Mouse (Mus musculus) forebrain, embryonic 11.5 days (tissue): ENCODE data around the gene Ctrb1. TPM values are rescaled to one million over a fixed set of nuclear protein-coding genes. Genes with fewer than 3 reads are reported as not detected.
"Not testable (repeated sequence)": the region's sequence is repeated elsewhere in the genome, so short reads cannot be mapped to it uniquely, and the experiment has no call there.

Experiments used
- ATAC-seq: fragments of 200-750 bp; cut with Nextera tagmentation; replicated peaks from 2 replicates; pipeline ENCODE4 v1.8.0; 2017; ENCODE audit warnings: moderate TSS enrichment; ENCODE audit not compliant: low FRiP score
- DNase-seq: peaks from one replicate; pipeline ENCODE4 v3.0.0-alpha.2; 2017; ENCODE audit warnings: low spot score
- H3K27ac ChIP-seq: fragments of 300-500 bp; sonication (generic); 2 replicates; pipeline ENCODE4 v1.5.1; 2014; ENCODE audit warnings: low read depth, low read length
- H3K27me3 ChIP-seq: fragments of 300-500 bp; sonication (generic); 2 replicates; pipeline ENCODE4 v1.6.1; 2014; ENCODE audit warnings: mild to moderate bottlenecking, low read length, mixed read lengths; ENCODE audit not compliant: control insufficient read depth, insufficient read depth
- H3K36me3 ChIP-seq: fragments of 300-500 bp; sonication (generic); 2 replicates; pipeline ENCODE4 v1.6.1; 2014; ENCODE audit warnings: mild to moderate bottlenecking, low read length, moderate library complexity, mixed read lengths; ENCODE audit not compliant: control insufficient read depth, insufficient read depth
- H3K4me1 ChIP-seq: fragments of 300-500 bp; sonication (generic); replicated peaks from 2 replicates; pipeline ENCODE4 v1.6.1; 2014; ENCODE audit warnings: low read length, mixed read lengths; ENCODE audit not compliant: control insufficient read depth, insufficient read depth
- H3K4me2 ChIP-seq: fragments of 300-500 bp; sonication (generic); 2 replicates; pipeline ENCODE4 v1.6.1; 2014; ENCODE audit warnings: low read depth, mild to moderate bottlenecking, low read length, moderate library complexity, mixed read lengths; ENCODE audit not compliant: severe bottlenecking
- H3K4me3 ChIP-seq: fragments of 300-500 bp; sonication (generic); 2 replicates; pipeline ENCODE4 v1.5.1; 2014; ENCODE audit warnings: low read depth, low read length
- H3K9ac ChIP-seq: fragments of 300-500 bp; sonication (generic); 2 replicates; pipeline ENCODE4 v1.6.1; 2014; ENCODE audit warnings: low read length
- H3K9me3 ChIP-seq: fragments of 300-500 bp; sonication (generic); 2 replicates; pipeline ENCODE4 v1.6.1; 2016; ENCODE audit warnings: low read length, mixed read lengths; ENCODE audit not compliant: control insufficient read depth
- WGBS: fragments of 180-500 bp; shearing (Covaris S2); extraction: QIAGEN DNeasy Blood & Tissue Kit; methylation state at CpG from one replicate; pipeline ENCODE4 v1.1.7; 2014; 5-methylcytosine and 5-hydroxymethylcytosine counted together
- polyA plus RNA-seq: library from polyadenylated mRNA; unstranded; fragments of >200 nt; fragmentation: Nextera tagmentation; extraction: Ambion mirVana; gene quantifications from 2 replicates; pipeline ENCODE4 v1.2.1, GENCODE M21; 2014

Gene Ctrb1
- polyA plus RNA-seq, 1 experiment from 2014 or later, result not detected

DNA sequence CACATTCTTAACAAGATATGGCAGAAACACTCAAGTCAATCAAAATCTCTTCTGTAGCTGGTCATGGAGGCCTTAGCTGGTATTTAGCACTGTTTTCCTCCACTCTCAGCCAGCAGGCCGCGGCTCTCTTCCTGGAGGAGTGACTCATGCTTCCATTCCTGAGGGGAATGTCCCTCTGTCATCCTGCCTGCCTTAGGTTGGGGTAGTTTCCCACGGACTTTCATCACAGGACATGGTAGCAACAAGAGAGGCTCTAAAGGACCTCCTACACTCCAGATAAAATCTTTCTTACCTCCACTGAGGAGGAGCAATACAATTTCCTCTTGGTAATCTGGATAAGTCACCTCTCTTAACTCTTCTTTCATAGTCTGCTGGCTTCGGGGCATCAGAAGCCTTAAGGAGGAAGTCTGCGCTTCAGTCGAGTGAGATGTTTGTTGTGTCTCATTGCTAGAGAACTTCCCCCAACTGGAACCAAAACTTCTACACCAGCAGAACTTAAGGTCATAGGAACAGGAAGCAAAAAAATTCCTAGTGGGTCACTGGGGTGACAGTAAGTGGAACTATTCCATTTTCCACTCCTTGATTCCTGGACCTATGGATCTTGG, 31.9 kb downstream of the Ctrb1 start:
- Histone ChIP-seq H3K4me3 (no peak overlapping the region), H3K27me3 (no peaks in the 10 kb centered on the region), H3K4me1 (0 out of 2 replicates have a peak, but pooled peaks cover 4% of the 10 kb centered on the region), H3K27ac (no peak overlapping the region), H3K9me3 (no peaks in the 10 kb centered on the region), H3K9ac (no peak overlapping the region), H3K36me3 (peaks cover 2% of the 10 kb centered on the region; the same call in 1 of the 2 replicates), H3K4me2 (no peak overlapping the region)
- no peak for DNase-seq
- 88% methylated on average over 6 of the region's 6 CpGs for WGBS
- no peak for ATAC-seq

- DNase-seq (no peak), ATAC-seq (no peak)
- H3K9me3 ChIP-seq, result no peaks in the 10 kb centered on the region
- 0 out of 2 replicates have a peak overlapping the region, but pooled peaks have one; percentile 6 for H3K27ac ChIP-seq
- H3K36me3 ChIP-seq, result peaks cover 2% of the 10 kb centered on the region; the same call in 1 of the 2 replicates
- H3K9ac ChIP-seq, result no peak overlapping the region
- 0 out of 2 replicates have a peak, but pooled peaks cover 4% of the 10 kb centered on the region for H3K4me1 ChIP-seq
- 15% methylated on average over 1 of the region's 1 CpGs for WGBS
- no peak overlapping the region for H3K4me3 ChIP-seq
- no peaks in the 10 kb centered on the region for H3K27me3 ChIP-seq
- H3K4me2 ChIP-seq, result no peak overlapping the region
These were observed 33.4 kb downstream of the Ctrb1 start for GRCm38 (mm10) chr8:111657312-111657854.

DNA sequence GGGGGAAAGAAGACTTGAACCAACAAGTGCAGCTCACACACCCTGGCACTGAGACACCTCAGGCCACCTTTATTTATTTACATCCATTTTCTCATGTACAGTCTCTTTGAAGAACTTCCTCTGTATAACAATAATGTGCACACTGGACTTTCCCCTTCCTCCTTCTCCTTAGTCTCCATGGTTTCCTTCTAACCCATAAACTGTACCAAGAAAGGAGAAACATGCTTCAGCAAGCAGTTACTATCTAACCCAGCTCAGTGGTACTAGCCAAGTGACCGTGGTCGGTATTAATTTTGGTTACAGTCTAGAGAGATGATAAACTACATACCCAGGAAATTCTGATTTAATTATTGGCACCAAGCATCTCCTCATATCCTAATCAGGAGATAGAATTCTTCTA, 37.3 kb downstream of the Ctrb1 start:
- no peak for DNase-seq
- H3K27me3 ChIP-seq, result no peaks in the 10 kb centered on the region
- H3K27ac ChIP-seq, result no peak overlapping the region
- WGBS, result 98% methylated on average over 2 of the region's 2 CpGs
- ATAC-seq, result no peak
- H3K4me2 ChIP-seq, result no peak overlapping the region
- H3K9me3 ChIP-seq, result no peaks in the 10 kb centered on the region
- no peaks in the 10 kb centered on the region for H3K36me3 ChIP-seq
- no peak overlapping the region for H3K9ac ChIP-seq
- H3K4me3 ChIP-seq, result no peak overlapping the region
- 0 out of 2 replicates have a peak, but pooled peaks cover 4% of the 10 kb centered on the region for H3K4me1 ChIP-seq

- ATAC-seq, result no peak
- Histone ChIP-seq H3K9ac (no peak overlapping the region), H3K27me3 (no peaks in the 10 kb centered on the region), H3K4me2 (no peak overlapping the region), H3K4me1 (0 out of 2 replicates have a peak, but pooled peaks cover 2% of the 10 kb centered on the region), H3K36me3 (no peaks in the 10 kb centered on the region), H3K4me3 (no peak overlapping the region), H3K9me3 (no peaks in the 10 kb centered on the region), H3K27ac (no peak overlapping the region)
- WGBS, result 81% methylated on average over 3 of the region's 3 CpGs
- DNase-seq, result no peak
These were observed 40.2 kb downstream of the Ctrb1 start for GRCm38 (mm10) chr8:111650651-111651050.

DNA sequence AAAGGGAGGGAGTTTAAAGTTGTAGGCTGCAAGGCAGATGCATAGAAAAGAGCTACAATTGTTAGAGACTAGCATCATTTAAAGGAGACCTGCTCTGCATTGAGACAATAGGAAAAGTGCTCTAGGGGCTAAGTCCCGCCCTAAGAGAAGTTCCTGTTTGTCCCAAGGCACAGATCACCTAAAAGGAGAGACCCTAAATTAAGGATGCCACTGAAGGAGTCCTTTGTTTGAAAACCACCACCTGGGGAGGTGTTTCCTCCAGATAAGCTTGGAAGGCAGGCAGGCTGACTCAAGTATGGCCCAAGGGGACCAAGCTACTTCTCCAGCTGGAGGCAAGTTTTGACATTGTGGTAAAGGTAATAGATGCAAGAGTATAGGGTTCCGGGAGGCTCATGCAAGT, 42.0 kb downstream of the Ctrb1 start:
- no peak overlapping the region for H3K4me3 ChIP-seq
- no peaks in the 10 kb centered on the region for H3K36me3 ChIP-seq
- no peaks in the 10 kb centered on the region for H3K27me3 ChIP-seq
- ATAC-seq, result no peak
- no peak overlapping the region for H3K27ac ChIP-seq
- no peak for DNase-seq
- 0 out of 2 replicates have a peak, but pooled peaks cover 2% of the 10 kb centered on the region for H3K4me1 ChIP-seq
- no peak overlapping the region for H3K4me2 ChIP-seq
- no peak overlapping the region for H3K9ac ChIP-seq
- WGBS, result 62% methylated on average over 2 of the region's 2 CpGs
- no peaks in the 10 kb centered on the region for H3K9me3 ChIP-seq

GRCm38 (mm10) chr8:111645715-111646114, 45.1 kb downstream of the Ctrb1 start:
- ATAC-seq (no peak), DNase-seq (no peak)
- Histone ChIP-seq H3K9ac (no peak overlapping the region), H3K36me3 (no peaks in the 10 kb centered on the region), H3K27me3 (no peaks in the 10 kb centered on the region), H3K27ac (no peak overlapping the region), H3K4me1 (0 out of 2 replicates have a peak, but pooled peaks cover 2% of the 10 kb centered on the region), H3K9me3 (no peaks in the 10 kb centered on the region), H3K4me2 (no peak overlapping the region), H3K4me3 (no peak overlapping the region)
- WGBS, result 97% methylated on average over 8 of the region's 8 CpGs

DNA sequence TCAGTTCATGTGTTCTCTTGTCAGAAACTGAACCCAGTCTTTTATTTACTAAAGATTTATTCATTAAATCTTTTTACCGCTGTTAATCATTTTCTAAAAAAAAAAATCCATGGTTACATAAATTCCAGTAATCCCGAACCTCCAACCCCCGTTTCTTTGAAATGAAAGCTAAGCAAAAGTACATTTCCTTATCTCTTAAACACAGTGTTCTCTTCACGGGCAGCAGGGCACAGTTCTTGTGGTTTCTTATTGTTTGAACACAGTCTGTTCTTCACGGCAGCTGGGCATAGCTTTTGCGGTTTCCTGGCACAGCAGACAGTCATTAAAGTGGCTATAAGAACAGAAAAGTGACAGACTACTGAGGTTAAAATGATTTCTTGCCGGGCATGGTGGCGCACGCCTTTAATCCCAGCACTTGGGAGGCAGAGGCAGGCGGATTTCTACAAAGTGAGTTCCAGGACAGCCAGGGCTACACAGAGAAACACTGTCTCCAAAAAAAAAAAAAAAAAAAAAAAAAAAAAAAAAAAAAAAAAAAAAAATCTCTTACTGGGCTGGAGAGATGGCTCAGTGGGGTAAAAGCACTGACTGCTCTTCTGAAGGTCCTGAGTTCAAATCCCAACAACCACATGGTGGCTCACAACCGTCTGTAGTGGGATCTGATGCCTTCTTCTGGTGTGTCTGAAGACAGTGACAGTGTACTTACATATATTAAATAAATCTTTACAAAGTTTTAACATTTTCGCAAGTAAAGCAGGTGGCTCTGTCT, 46.3 kb downstream of the Ctrb1 start:
- not testable (repeated sequence) for H3K27ac ChIP-seq, H3K27me3 ChIP-seq, ATAC-seq, DNase-seq, H3K4me1 ChIP-seq, H3K36me3 ChIP-seq, H3K9me3 ChIP-seq
- Histone ChIP-seq H3K4me2 (peak overlapping the region; percentile 47), H3K4me3 (peak overlapping the region; percentile 65), H3K9ac (peak overlapping the region; percentile 81; the same call in 1 of the 2 replicates)
- 84% methylated on average over 12 of the region's 12 CpGs for WGBS

DNA sequence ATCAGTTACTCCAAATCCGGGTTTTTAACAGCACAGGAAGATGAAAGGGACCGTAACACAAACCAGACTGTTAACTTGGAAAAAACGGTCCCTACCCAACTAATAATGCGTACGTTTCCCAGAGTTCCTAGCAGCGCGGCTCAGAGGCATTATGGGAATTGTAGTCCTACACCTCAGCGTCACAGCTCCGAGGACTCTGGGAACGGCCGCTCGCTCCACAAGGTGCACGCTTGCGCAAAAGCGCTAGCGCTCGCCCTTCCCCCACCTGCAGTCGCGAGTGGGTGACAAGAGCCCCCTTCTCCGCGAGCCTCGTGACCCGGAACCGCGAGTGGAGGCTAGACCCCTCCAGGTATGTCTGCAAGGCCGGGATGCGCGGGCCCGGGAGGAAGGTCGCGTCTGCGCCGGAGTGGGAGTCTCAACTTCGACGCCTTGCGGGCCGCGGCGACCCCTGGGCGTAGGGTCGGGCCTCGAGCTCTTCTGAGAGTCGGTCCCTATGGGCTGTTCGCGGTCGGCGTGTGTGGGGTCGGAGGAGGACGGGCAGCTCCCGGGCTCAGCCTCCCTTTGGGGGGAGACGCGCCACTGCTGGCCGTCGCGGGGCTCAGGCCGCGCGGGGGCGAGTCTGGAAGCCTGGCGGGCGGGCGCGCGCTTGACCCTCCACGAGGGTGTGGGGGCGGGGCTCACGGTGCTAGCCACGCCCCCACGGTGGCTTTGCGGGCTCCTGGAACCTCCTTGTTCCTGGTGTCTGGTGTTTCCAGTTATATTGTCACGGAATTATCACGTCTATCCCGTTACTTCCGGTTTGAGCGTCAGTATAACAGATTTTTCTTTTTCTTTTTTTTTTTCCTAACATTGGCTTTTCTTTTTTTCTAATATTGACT, 47.3 kb downstream of the Ctrb1 start, which contains the start of gene Zfp1:
TSS of gene Zfp1 (plus strand) at position 138 of the 878 bp plus-strand sequence.
- Histone ChIP-seq H3K27me3 (no peaks in the 10 kb centered on the region), H3K4me2 (peak within 1 kb of the TSS; percentile 47), H3K9ac (peak within 1 kb of the TSS; percentile 81), H3K9me3 (no peaks in the 10 kb centered on the region), H3K36me3 (no peaks in the 10 kb centered on the region), H3K27ac (peak within 1 kb of the TSS; percentile 73), H3K4me3 (peak within 1 kb of the TSS; percentile 65), H3K4me1 (0 out of 2 replicates have a peak, but pooled peaks cover 1% of the 10 kb centered on the region)
- peak; percentile 97 for ATAC-seq
- peak; percentile 94 for DNase-seq
- under 1% methylated on average over 75 of the region's 75 CpGs for WGBS
